Comparison of ENCODE assay signal across 21 mouse cellular contexts in genomic region chr6:122435270-122435669, GRCm38 (mm10).
DNase-seq lines count a peak whose midpoint lies in the region; ATAC-seq and TF ChIP-seq lines count a peak whose summit lies in the region.
"Had no signal": no experiment of that assay in that cellular context is flagged by ENCODE, and none has a peak within 500 bp of the region (broad histone marks: within the 10 kb centered on the region; RNA-seq: fewer than 3 reads in every experiment).

No protein-coding gene starts in this region.

- peak; percentile 94 for ATAC-seq in granulocyte monocyte progenitor cell, adult 5-6 weeks (replicated peaks; ENCODE audit: poor library complexity, severe bottlenecking)
- peak; percentile 89 for ATAC-seq in megakaryocyte progenitor cell, adult 5-6 weeks (replicated peaks; ENCODE audit: poor library complexity)
- no peak for ATAC-seq in monocyte, adult 5-6 weeks (replicated peaks; ENCODE audit: insufficient number of reproducible peaks, low FRiP score, low TSS enrichment, poor library complexity, severe bottlenecking)
- ATAC-seq: CD4-positive, CD25-positive, alpha-beta regulatory T cell, adult 4 months; forebrain, embryonic 13.5 days; forebrain, embryonic 15.5 days; forebrain, postnatal 0 days had no signal

- intact Hi-C loops in heart, postnatal 36 days (cut with DNase I): no loop called here

- DNase-seq in 416B (ENCODE audit: low read depth) (peak; percentile 45), ES-E14 (ENCODE audit: low read depth, low spot score) (no peak)
- DNase-seq in heart, postnatal 36 days: no peak
- no peak for DNase-seq in layer of hippocampus, postnatal 25 days (ENCODE audit: extremely low spot score in 1 of 2, low spot score in 1 of 2)
- DNase-seq: adrenal gland, postnatal 10 days; adrenal gland, postnatal 25 days; B cell, adult 2 months; cerebellum, adult 11 months; cerebellum, adult 18-20 months; cerebellum, adult 8-10 months; cerebellum, adult 9-11 months; cerebellum, postnatal 14 days; cerebellum, postnatal 36 days; forebrain, postnatal 0 days had no signal

- H3K27ac ChIP-seq in ES-E14 (ENCODE audit: insufficient read depth, low read depth, low read length, poor library complexity, severe bottlenecking): no peak overlapping the region
- H3K27ac ChIP-seq: embryonic facial prominence, embryonic 12.5 days; forebrain, embryonic 13.5 days; forebrain, embryonic 15.5 days had no signal

- H3K9ac ChIP-seq in ES-E14 (ENCODE audit: insufficient read depth, low read depth, low read length, poor library complexity, severe bottlenecking): no peak overlapping the region
- H3K9ac ChIP-seq: embryonic facial prominence, embryonic 12.5 days; forebrain, embryonic 13.5 days; forebrain, embryonic 15.5 days; forebrain, postnatal 0 days had no signal

- H3K4me1 ChIP-seq in ES-E14 (ENCODE audit: control insufficient read depth in 2 of 2, insufficient read depth in 2 of 2, low read length in 2 of 2, poor library complexity in 1 of 2): no peaks in the 10 kb centered on the region
- H3K4me1 ChIP-seq: embryonic facial prominence, embryonic 12.5 days; forebrain, embryonic 13.5 days; forebrain, embryonic 15.5 days had no signal

- no peak overlapping the region for H3K4me3 ChIP-seq in ES-E14 (ENCODE audit: insufficient read depth in 1 of 2, low read depth in 1 of 2, low read length in 2 of 2, poor library complexity in 1 of 2, severe bottlenecking in 1 of 2)
- H3K4me3 ChIP-seq: embryonic facial prominence, embryonic 12.5 days; forebrain, embryonic 13.5 days; forebrain, embryonic 15.5 days had no signal

- in situ Hi-C loops in ES-E14 (cut with MboI; ENCODE audit: low sequenced_read_pairs in 2 of 2, unreplicated experiment in 2 of 2): no loop called here

- no peaks in the 10 kb centered on the region for H3K9me3 ChIP-seq in ES-E14 (ENCODE audit: control insufficient read depth, insufficient read depth, low read depth, low read length)
- H3K9me3 ChIP-seq: embryonic facial prominence, embryonic 12.5 days; forebrain, embryonic 13.5 days; forebrain, embryonic 15.5 days had no signal

- no peaks in the 10 kb centered on the region for H3K36me3 ChIP-seq in ES-E14 (ENCODE audit: control insufficient read depth, insufficient read depth, low read length, poor library complexity, severe bottlenecking)
- H3K36me3 ChIP-seq: embryonic facial prominence, embryonic 12.5 days; forebrain, embryonic 15.5 days had no signal

TF ChIP-seq in ES-E14, 5 proteins besides CTCF, POLR2A, EP300 and RAD21:
- TF ChIP-seq CHD2 (IDR thresholded peaks at IDR 0.05; ENCODE audit: low read depth, low read length) (peak; percentile 79), ZC3H11A (IDR thresholded peaks at IDR 0.05; ENCODE audit: borderline replicate concordance, low read depth, low read length) (no peak)
